Mouse (Mus musculus): Measurements from ENCODE around the gene Atp1a2. TPM values are rescaled to one million over a fixed set of nuclear protein-coding genes. Genes with fewer than 3 reads are reported as not detected.
A peak's percentile ranks its signal among the peaks of the same experiment; 100 is the strongest.
"Not testable (repeated sequence)": the region's sequence is repeated elsewhere in the genome, so short reads cannot be mapped to it uniquely, and the experiment has no call there.

Gene Atp1a2
- polyA plus RNA-seq, 1 experiment from 2014 or later: 17.0 TPM

DNA sequence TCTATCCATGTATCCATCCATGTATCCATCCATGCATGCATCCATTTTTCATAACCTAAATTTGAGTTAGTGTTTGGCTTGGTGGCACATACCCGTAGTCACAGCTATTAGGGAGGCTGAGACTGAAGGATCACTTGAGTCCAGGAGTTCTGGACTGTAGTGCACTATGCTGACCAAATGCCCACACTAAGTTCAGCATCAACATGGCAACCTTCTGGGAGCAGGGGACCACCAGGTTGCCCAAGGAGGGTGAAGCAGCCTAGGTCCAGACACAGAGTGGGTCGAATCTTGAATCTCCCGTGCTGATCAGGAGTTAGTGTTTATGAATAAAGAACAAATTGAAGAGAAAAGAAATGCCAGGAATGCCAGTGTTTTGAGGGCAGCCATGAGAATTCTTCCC lies 26.7 kb downstream of the Atp1a2 start:
- Histone ChIP-seq H3K4me3 (no peak overlapping the region), H3K36me3 (no peaks in the 10 kb centered on the region)
- WGBS: 80% methylated on average over 3 of the region's 3 CpGs

GRCm38 (mm10) chr1:172261477-172262078 lies 36.3 kb downstream of the Atp1a2 start, which contains the start of gene Igsf8:
TSS of gene Igsf8 (plus strand) at chr1:172261641.
- H3K9me3 ChIP-seq: peaks cover 5% of the 10 kb centered on the region
- H3K4me2 ChIP-seq: no peak within 1 kb of the TSS
- no peak within 1 kb of the TSS for H3K9ac ChIP-seq
- peak within 1 kb of the TSS; percentile 40 for H3K27ac ChIP-seq (replicated peaks)
- WGBS: 61% methylated on average over 8 of the region's 8 CpGs
- ATAC-seq (ENCODE audit: extremely low read depth, insufficient number of reproducible peaks, low FRiP score, low TSS enrichment): no peak
- peaks cover 10% of the 10 kb centered on the region; the same call in 1 of the 2 replicates for H3K4me1 ChIP-seq
- no peak within 1 kb of the TSS for H3K4me3 ChIP-seq
- no peaks in the 10 kb centered on the region for H3K36me3 ChIP-seq
- no peaks in the 10 kb centered on the region for H3K27me3 ChIP-seq (replicated peaks)

More for the DNA sequence above, 26.7 kb downstream of the Atp1a2 start:
- H3K27ac ChIP-seq (replicated peaks): no peak overlapping the region
- ATAC-seq (ENCODE audit: extremely low read depth, insufficient number of reproducible peaks, low FRiP score, low TSS enrichment): no peak
- H3K9ac ChIP-seq: no peak overlapping the region
- H3K4me2 ChIP-seq: no peak overlapping the region
- no peaks in the 10 kb centered on the region for H3K27me3 ChIP-seq (replicated peaks)
- no peaks in the 10 kb centered on the region for H3K9me3 ChIP-seq
- 0 out of 2 replicates have a peak, but pooled peaks cover 3% of the 10 kb centered on the region for H3K4me1 ChIP-seq

- Histone ChIP-seq H3K27ac (replicated peaks) (no peak within 1 kb of the TSS), H3K27me3 (replicated peaks) (no peaks in the 10 kb centered on the region), H3K36me3 (no peaks in the 10 kb centered on the region), H3K9me3 (no peaks in the 10 kb centered on the region), H3K9ac (no peak within 1 kb of the TSS), H3K4me1 (peaks cover 10% of the 10 kb centered on the region; the same call in 1 of the 2 replicates), H3K4me3 (no peak within 1 kb of the TSS), H3K4me2 (no peak within 1 kb of the TSS)
- 79% methylated on average over 6 of the region's 6 CpGs for WGBS
- no peak for ATAC-seq (ENCODE audit: extremely low read depth, insufficient number of reproducible peaks, low FRiP score, low TSS enrichment)
These were observed 39.5 kb downstream of the Atp1a2 start, which contains the start of gene Atp1a4 for GRCm38 (mm10) chr1:172258314-172258713. TSS of gene Atp1a4 (minus strand) at chr1:172258414.

- peaks cover 19% of the 10 kb centered on the region; the same call in 1 of the 2 replicates for H3K27me3 ChIP-seq (replicated peaks)
- no peak overlapping the region for H3K27ac ChIP-seq (replicated peaks)
- peaks cover 26% of the 10 kb centered on the region for H3K4me1 ChIP-seq
- ATAC-seq (ENCODE audit: extremely low read depth, insufficient number of reproducible peaks, low FRiP score, low TSS enrichment): 0 out of 2 replicates have a peak, but pooled peaks have one; percentile 21
- WGBS: 32% methylated on average over 2 of the region's 2 CpGs
- H3K4me2 ChIP-seq: no peak overlapping the region
- H3K36me3 ChIP-seq: no peaks in the 10 kb centered on the region
- no peak overlapping the region for H3K4me3 ChIP-seq
- no peak overlapping the region for H3K9ac ChIP-seq
- 0 out of 2 replicates have a peak, but pooled peaks cover 3% of the 10 kb centered on the region for H3K9me3 ChIP-seq
These were observed 50.2 kb downstream of the Atp1a2 start for GRCm38 (mm10) chr1:172247679-172248078.

DNA sequence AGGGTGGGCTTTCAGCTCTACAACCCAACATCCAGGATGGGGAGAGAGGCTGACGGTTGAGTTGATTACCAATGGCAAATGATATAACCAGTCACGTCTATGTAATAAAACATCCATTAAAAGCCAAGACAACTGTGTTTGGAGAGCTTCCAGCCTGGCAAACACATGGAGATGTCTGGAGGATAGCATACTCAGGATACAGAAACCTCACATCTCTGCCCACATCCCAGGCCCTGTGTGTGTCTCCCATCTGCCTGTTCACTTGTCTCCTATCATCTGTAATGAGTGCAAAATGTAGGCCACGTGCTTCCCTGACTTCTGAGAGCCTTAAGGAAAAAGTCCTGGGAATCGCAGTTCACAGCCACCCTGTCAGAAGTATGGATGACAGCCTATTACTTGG lies 50.6 kb downstream of the Atp1a2 start:
- H3K36me3 ChIP-seq: no peaks in the 10 kb centered on the region
- ATAC-seq (ENCODE audit: extremely low read depth, insufficient number of reproducible peaks, low FRiP score, low TSS enrichment): no peak

GRCm38 (mm10) chr1:172244645-172245044 lies 53.2 kb downstream of the Atp1a2 start:
- H3K4me3 ChIP-seq: peak overlapping the region; percentile 34
- peaks cover 41% of the 10 kb centered on the region for H3K4me1 ChIP-seq
- 32% methylated on average over 23 of the region's 23 CpGs for WGBS
- not testable (repeated sequence) for H3K27ac ChIP-seq (replicated peaks); H3K36me3 ChIP-seq; ATAC-seq (ENCODE audit: extremely low read depth, insufficient number of reproducible peaks, low FRiP score, low TSS enrichment); H3K9me3 ChIP-seq
- H3K27me3 ChIP-seq (replicated peaks): peaks cover 19% of the 10 kb centered on the region; the same call in 1 of the 2 replicates
- peak overlapping the region; percentile 61 for H3K9ac ChIP-seq
- peak overlapping the region; percentile 58 for H3K4me2 ChIP-seq

More for the DNA sequence above, 50.6 kb downstream of the Atp1a2 start:
- no peak overlapping the region for H3K27ac ChIP-seq (replicated peaks)
- no peak overlapping the region for H3K4me3 ChIP-seq
- 61% methylated on average over 4 of the region's 4 CpGs for WGBS
- peaks cover 19% of the 10 kb centered on the region; the same call in 1 of the 2 replicates for H3K27me3 ChIP-seq (replicated peaks)
- no peak overlapping the region for H3K4me2 ChIP-seq
- peaks cover 30% of the 10 kb centered on the region for H3K4me1 ChIP-seq
- H3K9me3 ChIP-seq: 0 out of 2 replicates have a peak, but pooled peaks cover 3% of the 10 kb centered on the region
- H3K9ac ChIP-seq: no peak overlapping the region

DNA sequence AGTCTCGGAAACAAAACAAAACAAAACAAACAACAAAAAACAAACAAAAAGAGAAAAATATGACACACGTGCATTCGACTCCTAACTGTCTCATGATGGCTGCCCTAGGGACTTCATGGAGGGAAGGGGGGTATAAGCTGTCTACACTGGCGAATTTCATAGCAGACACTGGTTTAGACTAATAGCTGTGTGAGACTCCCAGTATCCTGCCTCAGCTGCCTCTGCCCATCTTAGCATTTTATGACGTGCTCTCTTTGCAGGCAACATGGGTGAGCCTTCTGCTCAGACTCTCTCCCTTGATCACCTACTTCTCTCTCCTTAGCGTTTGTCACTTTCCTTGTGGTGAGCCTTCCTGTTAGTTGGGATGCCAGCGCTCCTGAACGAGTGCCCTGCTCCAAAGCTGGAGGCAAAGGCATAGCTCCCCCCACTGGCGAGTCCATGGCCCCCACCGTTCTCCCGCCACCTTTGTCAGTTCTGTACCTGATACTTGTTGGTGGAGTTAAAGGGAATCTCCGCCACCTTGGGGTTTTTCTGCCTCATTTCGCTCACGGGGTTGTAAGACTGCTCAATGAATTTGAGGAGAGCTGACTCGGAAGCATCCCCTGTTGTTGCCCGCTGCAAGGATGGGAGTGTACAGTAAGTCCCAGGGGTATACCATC lies 54.2 kb downstream of the Atp1a2 start:
- Histone ChIP-seq H3K4me2 (peak overlapping the region; percentile 58), H3K9me3 (0 out of 2 replicates have a peak, but pooled peaks cover 3% of the 10 kb centered on the region), H3K9ac (peak overlapping the region; percentile 60; the same call in 1 of the 2 replicates), H3K4me1 (peaks cover 41% of the 10 kb centered on the region), H3K27ac (replicated peaks) (peak overlapping the region; percentile 93), H3K4me3 (peak overlapping the region; percentile 34), H3K36me3 (no peaks in the 10 kb centered on the region), H3K27me3 (replicated peaks) (peaks cover 19% of the 10 kb centered on the region; the same call in 1 of the 2 replicates)
- 22% methylated on average over 16 of the region's 16 CpGs for WGBS
- no peak; the same call in 1 of the 2 replicates for ATAC-seq (ENCODE audit: extremely low read depth, insufficient number of reproducible peaks, low FRiP score, low TSS enrichment)

GRCm38 (mm10) chr1:172242401-172242800 lies 55.5 kb downstream of the Atp1a2 start:
- peak overlapping the region; percentile 7; the same call in 1 of the 2 replicates for H3K4me2 ChIP-seq
- H3K27me3 ChIP-seq (replicated peaks): peaks cover 19% of the 10 kb centered on the region; the same call in 1 of the 2 replicates
- H3K27ac ChIP-seq (replicated peaks): peak overlapping the region; percentile 93
- peak; percentile 53; the same call in 1 of the 2 replicates for ATAC-seq (ENCODE audit: extremely low read depth, insufficient number of reproducible peaks, low FRiP score, low TSS enrichment)
- H3K9ac ChIP-seq: peak overlapping the region; percentile 38; the same call in 1 of the 2 replicates
- H3K4me3 ChIP-seq: no peak overlapping the region
- no peaks in the 10 kb centered on the region for H3K36me3 ChIP-seq
- 0 out of 2 replicates have a peak, but pooled peaks cover 3% of the 10 kb centered on the region for H3K9me3 ChIP-seq
- 30% methylated on average over 2 of the region's 2 CpGs for WGBS
- H3K4me1 ChIP-seq: peaks cover 38% of the 10 kb centered on the region

- H3K27ac ChIP-seq (replicated peaks): peak overlapping the region; percentile 93
- no peak overlapping the region for H3K9ac ChIP-seq
- no peak overlapping the region for H3K4me2 ChIP-seq
- H3K9me3 ChIP-seq: 0 out of 2 replicates have a peak, but pooled peaks cover 3% of the 10 kb centered on the region
- ATAC-seq (ENCODE audit: extremely low read depth, insufficient number of reproducible peaks, low FRiP score, low TSS enrichment): no peak
- WGBS: 68% methylated on average over 6 of the region's 6 CpGs
- H3K27me3 ChIP-seq (replicated peaks): peaks cover 14% of the 10 kb centered on the region; the same call in 1 of the 2 replicates
- no peak overlapping the region for H3K4me3 ChIP-seq
- H3K4me1 ChIP-seq: peaks cover 36% of the 10 kb centered on the region
- H3K36me3 ChIP-seq: no peaks in the 10 kb centered on the region
These were observed 56.7 kb downstream of the Atp1a2 start for GRCm38 (mm10) chr1:172240945-172241708.

- WGBS: 80% methylated on average over 1 of the region's 1 CpGs
- ATAC-seq (ENCODE audit: extremely low read depth, insufficient number of reproducible peaks, low FRiP score, low TSS enrichment): no peak
- Histone ChIP-seq H3K36me3 (no peaks in the 10 kb centered on the region), H3K9me3 (no peaks in the 10 kb centered on the region), H3K27me3 (replicated peaks) (no peaks in the 10 kb centered on the region), H3K4me2 (no peak overlapping the region), H3K9ac (no peak overlapping the region), H3K27ac (replicated peaks) (no peak overlapping the region), H3K4me3 (no peak overlapping the region), H3K4me1 (peaks cover 19% of the 10 kb centered on the region)
These were observed 68.6 kb downstream of the Atp1a2 start for GRCm38 (mm10) chr1:172229215-172229614.

- Histone ChIP-seq H3K9me3 (no peaks in the 10 kb centered on the region), H3K9ac (no peak overlapping the region), H3K4me1 (peaks cover 26% of the 10 kb centered on the region), H3K36me3 (no peaks in the 10 kb centered on the region), H3K27me3 (replicated peaks) (no peaks in the 10 kb centered on the region), H3K27ac (replicated peaks) (no peak overlapping the region), H3K4me3 (no peak overlapping the region), H3K4me2 (no peak overlapping the region)
- ATAC-seq (ENCODE audit: extremely low read depth, insufficient number of reproducible peaks, low FRiP score, low TSS enrichment): no peak
- WGBS: 76% methylated on average over 2 of the region's 2 CpGs
These were observed 69.7 kb downstream of the Atp1a2 start for GRCm38 (mm10) chr1:172228209-172228608.

Data from heart, embryonic 13.5 days (tissue).